Mouse (Mus musculus): ENCODE measurements around the gene Rhox4g. TPM values are rescaled to one million over a fixed set of nuclear protein-coding genes. Genes with fewer than 3 reads are reported as not detected.
"Not testable (repeated sequence)": the region's sequence is repeated elsewhere in the genome, so short reads cannot be mapped to it uniquely, and the experiment has no call there.

The Rhox4g gene
- polyA plus RNA-seq (2012; rRNA removed), result not detected in 2 replicates

GRCm38 (mm10) chrX:37651227-37651626, at the start of gene Rhox4g:
Gene Rhox4g (minus strand): TSS chrX:37651327.
- H3K4me3 ChIP-seq (ENCODE audit: insufficient read depth, low read length); H3K27ac ChIP-seq (ENCODE audit: insufficient read depth, low read length); H3K4me1 ChIP-seq (ENCODE audit: control insufficient read depth, insufficient read depth, low read length): not testable (repeated sequence)

- H3K4me3 ChIP-seq (ENCODE audit: insufficient read depth, low read length), result no peak overlapping the region
- no peaks in the 10 kb centered on the region for H3K4me1 ChIP-seq (ENCODE audit: control insufficient read depth, insufficient read depth, low read length)
- TF ChIP-seq POLR2A (IDR thresholded peaks at IDR 0.05; ENCODE audit: extremely low read depth, insufficient read depth, low read length), result no peak
- TF ChIP-seq CTCF (IDR thresholded peaks at IDR 0.05; ENCODE audit: extremely low read depth, insufficient read depth, low read length), result no peak
Measured at GRCm38 (mm10) chrX:37692261-37692660, 41.1 kb upstream of the Rhox4g start.

GRCm38 (mm10) chrX:37683031-37683715, 32.0 kb upstream of the Rhox4g start:
- H3K4me3 ChIP-seq (ENCODE audit: insufficient read depth, low read length), result no peak overlapping the region
- no peak overlapping the region for H3K27ac ChIP-seq (ENCODE audit: insufficient read depth, low read length)
- H3K4me1 ChIP-seq (ENCODE audit: control insufficient read depth, insufficient read depth, low read length), result no peaks in the 10 kb centered on the region

More at GRCm38 (mm10) chrX:37692261-37692660, 41.1 kb upstream of the Rhox4g start:
- H3K27ac ChIP-seq (ENCODE audit: insufficient read depth, low read length), result no peak overlapping the region

GRCm38 (mm10) chrX:37673177-37673576, 22.1 kb upstream of the Rhox4g start, which contains the start of gene Rhox2h:
Gene Rhox2h (minus strand): TSS chrX:37673277.
- not testable (repeated sequence) for H3K4me3 ChIP-seq (ENCODE audit: insufficient read depth, low read length); H3K27ac ChIP-seq (ENCODE audit: insufficient read depth, low read length); H3K4me1 ChIP-seq (ENCODE audit: control insufficient read depth, insufficient read depth, low read length)

More at GRCm38 (mm10) chrX:37683031-37683715, 32.0 kb upstream of the Rhox4g start:
- no peak for TF ChIP-seq POLR2A (IDR thresholded peaks at IDR 0.05; ENCODE audit: extremely low read depth, insufficient read depth, low read length)
- TF ChIP-seq CTCF (IDR thresholded peaks at IDR 0.05; ENCODE audit: extremely low read depth, insufficient read depth, low read length), result no peak

GRCm38 (mm10) chrX:37668664-37669063, 17.5 kb upstream of the Rhox4g start, which contains the start of gene Rhox3h:
Gene Rhox3h (minus strand): TSS chrX:37668764.
- not testable (repeated sequence) for H3K27ac ChIP-seq (ENCODE audit: insufficient read depth, low read length); H3K4me3 ChIP-seq (ENCODE audit: insufficient read depth, low read length); H3K4me1 ChIP-seq (ENCODE audit: control insufficient read depth, insufficient read depth, low read length)

GRCm38 (mm10) chrX:37643370-37643769, 7.8 kb downstream of the Rhox4g start, which contains the start of gene Rhox2g:
Gene Rhox2g (minus strand): TSS chrX:37643470.
- not testable (repeated sequence) for H3K27ac ChIP-seq (ENCODE audit: insufficient read depth, low read length); H3K4me3 ChIP-seq (ENCODE audit: insufficient read depth, low read length); H3K4me1 ChIP-seq (ENCODE audit: control insufficient read depth, insufficient read depth, low read length)

- not testable (repeated sequence) for H3K4me1 ChIP-seq (ENCODE audit: control insufficient read depth, insufficient read depth, low read length); H3K4me3 ChIP-seq (ENCODE audit: insufficient read depth, low read length); H3K27ac ChIP-seq (ENCODE audit: insufficient read depth, low read length)
Measured at GRCm38 (mm10) chrX:37628512-37628911, 22.6 kb downstream of the Rhox4g start, which contains the start of gene Rhox3g. Gene Rhox3g (minus strand): TSS chrX:37628612.

- not testable (repeated sequence) for H3K27ac ChIP-seq (ENCODE audit: insufficient read depth, low read length); H3K4me1 ChIP-seq (ENCODE audit: control insufficient read depth, insufficient read depth, low read length); H3K4me3 ChIP-seq (ENCODE audit: insufficient read depth, low read length)
Measured at GRCm38 (mm10) chrX:37607604-37608003, 43.5 kb downstream of the Rhox4g start, which contains the start of gene Rhox4f. Gene Rhox4f (minus strand): TSS chrX:37607704.

Other genes with a start within 250 kb of the Rhox4g start
- gene Rhox2b, start 239.3 kb downstream of the Rhox4g start, polyA plus RNA-seq (2012; rRNA removed), result not detected in 2 replicates
- gene Rhox4b, start 218.8 kb downstream of the Rhox4g start, polyA plus RNA-seq (2012; rRNA removed), result not detected in 2 replicates
- not detected in 2 replicates for gene Rhox2c, start 197.6 kb downstream of the Rhox4g start, polyA plus RNA-seq (2012; rRNA removed)
- gene Rhox3c, start 192.7 kb downstream of the Rhox4g start, polyA plus RNA-seq (2012; rRNA removed), result not detected in 2 replicates
- not detected in 2 replicates for gene Rhox4c, start 171.0 kb downstream of the Rhox4g start, polyA plus RNA-seq (2012; rRNA removed)
- not detected in 2 replicates for gene Rhox2d, start 157.9 kb downstream of the Rhox4g start, polyA plus RNA-seq (2012; rRNA removed)
- not detected in 2 replicates for gene Rhox4d, start 137.0 kb downstream of the Rhox4g start, polyA plus RNA-seq (2012; rRNA removed)
- gene Rhox2e, start 120.9 kb downstream of the Rhox4g start, polyA plus RNA-seq (2012; rRNA removed), result not detected in 2 replicates
- gene Rhox3e, start 109.3 kb downstream of the Rhox4g start, polyA plus RNA-seq (2012; rRNA removed), result not detected in 2 replicates
- gene Rhox4e, start 93.9 kb downstream of the Rhox4g start, polyA plus RNA-seq (2012; rRNA removed), result not detected in 2 replicates
- not detected in 2 replicates for gene Rhox2f, start 79.9 kb downstream of the Rhox4g start, polyA plus RNA-seq (2012; rRNA removed)
- gene Rhox3f, start 70.3 kb downstream of the Rhox4g start, polyA plus RNA-seq (2012; rRNA removed), result not detected in 2 replicates
- gene Rhox4f, start 43.6 kb downstream of the Rhox4g start, polyA plus RNA-seq (2012; rRNA removed), result not detected in 2 replicates
- gene Rhox3g, start 22.7 kb downstream of the Rhox4g start, polyA plus RNA-seq (2012; rRNA removed), result not detected in 2 replicates
- not detected in 2 replicates for gene Rhox2g, start 7.9 kb downstream of the Rhox4g start, polyA plus RNA-seq (2012; rRNA removed)
- gene Rhox3h, start 17.4 kb upstream of the Rhox4g start, polyA plus RNA-seq (2012; rRNA removed), result not detected in 2 replicates
- gene Rhox2h, start 21.9 kb upstream of the Rhox4g start, polyA plus RNA-seq (2012; rRNA removed), result not detected in 2 replicates
- not detected in 2 replicates for gene Rhox5, start 153.5 kb upstream of the Rhox4g start, polyA plus RNA-seq (2012; rRNA removed)
- 0.09 TPM in 1 of 2 replicates, not detected in the other for gene Rhox6, start 175.6 kb upstream of the Rhox4g start, polyA plus RNA-seq (2012; rRNA removed)
- gene Rhox7a, start 180.4 kb upstream of the Rhox4g start, polyA plus RNA-seq (2012; rRNA removed), result not detected in 2 replicates
- not detected in 2 replicates for gene Rhox8, start 227.6 kb upstream of the Rhox4g start, polyA plus RNA-seq (2012; rRNA removed)
- not detected in 2 replicates for gene Rhox7b, start 245.9 kb upstream of the Rhox4g start, polyA plus RNA-seq (2012; rRNA removed)

All from cortical plate, adult 2 months (tissue).